Comparison of ENCODE assay signal across 8 mouse cellular contexts in the genomic region with DNA sequence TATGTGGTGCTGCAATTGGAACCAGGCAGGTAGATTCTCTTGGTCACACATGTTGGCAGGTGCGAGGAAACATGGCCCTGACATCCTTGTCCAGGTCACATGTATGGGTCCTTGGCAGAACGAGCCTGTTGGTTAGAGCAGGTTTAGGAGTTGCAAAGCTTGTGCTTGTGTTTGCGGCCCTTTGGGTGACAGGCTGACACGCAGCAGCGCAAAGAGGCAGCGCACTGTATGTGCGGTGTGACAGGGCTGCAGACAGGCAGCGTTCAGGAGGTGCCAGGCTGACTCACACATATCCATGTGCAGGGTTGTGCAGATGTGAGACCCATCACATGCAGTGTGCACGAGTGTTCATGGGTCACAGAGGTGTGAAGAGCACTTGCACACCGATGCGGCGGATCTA. TPM values are rescaled to one million over a fixed set of nuclear protein-coding genes. Genes with fewer than 3 reads are reported as not detected.
A peak's percentile ranks its signal among the peaks of the same experiment; 100 is the strongest.
DNase-seq lines count a peak whose midpoint lies in the region; ATAC-seq and TF ChIP-seq lines count a peak whose summit lies in the region.

No protein-coding gene starts in this region.

- peak overlapping the region; percentile 82; the same call in 1 of the 2 replicates for H3K9ac ChIP-seq in heart, embryonic 13.5 days
- H3K9ac ChIP-seq in ES-E14 (ENCODE audit: insufficient read depth, low read depth, low read length, poor library complexity, severe bottlenecking): no peak overlapping the region
- H3K9ac ChIP-seq in embryonic facial prominence, embryonic 15.5 days: peak overlapping the region; percentile 44; the same call in 1 of the 2 replicates
- peak overlapping the region; percentile 58; the same call in 1 of the 2 replicates for H3K9ac ChIP-seq in limb, embryonic 14.5 days (ENCODE audit: low read depth, low read length, severe bottlenecking)
- H3K9ac ChIP-seq in stomach, postnatal 0 days (ENCODE audit: low read length): 0 out of 2 replicates have a peak overlapping the region, but pooled peaks have one; percentile 64

- DNase-seq in heart, postnatal 10 days: no peak
- DNase-seq in ES-E14 (ENCODE audit: low read depth, low spot score) (no peak), MN1 (ENCODE audit: low spot score) (no peak)
- no peak for DNase-seq in limb, embryonic 14.5 days (ENCODE audit: low spot score)
- no peak for DNase-seq in stomach, postnatal 0 days (ENCODE audit: low spot score)
- no peak for DNase-seq in embryo, embryonic 10 days (ENCODE audit: low spot score)

- no peak for TF ChIP-seq EP300 in stomach, postnatal 0 days (optimal IDR thresholded peaks at IDR 0.05)

- H3K4me3 ChIP-seq in heart, embryonic 13.5 days: peak overlapping the region; percentile 66
- peak overlapping the region; percentile 71 to 73 for H3K4me3 ChIP-seq in ES-E14 (ENCODE audit: insufficient read depth in 1 of 2, low read depth in 1 of 2, low read length in 2 of 2, poor library complexity in 1 of 2, severe bottlenecking in 1 of 2)
- peak overlapping the region; percentile 57 for H3K4me3 ChIP-seq in embryonic facial prominence, embryonic 15.5 days (replicated peaks)
- peak overlapping the region; percentile 55 for H3K4me3 ChIP-seq in limb, embryonic 14.5 days (replicated peaks; ENCODE audit: low read length)
- peak overlapping the region; percentile 55 for H3K4me3 ChIP-seq in stomach, postnatal 0 days (ENCODE audit: low read depth, low read length)

- H3K4me2 ChIP-seq in heart, embryonic 13.5 days: peak overlapping the region; percentile 94
- peak overlapping the region; percentile 96 for H3K4me2 ChIP-seq in embryonic facial prominence, embryonic 15.5 days (replicated peaks)
- H3K4me2 ChIP-seq in limb, embryonic 14.5 days (replicated peaks; ENCODE audit: low read depth, low read length, severe bottlenecking): peak overlapping the region; percentile 92
- H3K4me2 ChIP-seq in stomach, postnatal 0 days (replicated peaks; ENCODE audit: low read depth): peak overlapping the region; percentile 89

- H3K36me3 ChIP-seq in heart, embryonic 13.5 days: no peaks in the 10 kb centered on the region
- H3K36me3 ChIP-seq in ES-E14 (ENCODE audit: control insufficient read depth, insufficient read depth, low read length, poor library complexity, severe bottlenecking): no peaks in the 10 kb centered on the region
- no peaks in the 10 kb centered on the region for H3K36me3 ChIP-seq in embryonic facial prominence, embryonic 15.5 days
- no peaks in the 10 kb centered on the region for H3K36me3 ChIP-seq in limb, embryonic 14.5 days (ENCODE audit: control insufficient read depth, insufficient read depth, low read length)
- no peaks in the 10 kb centered on the region for H3K36me3 ChIP-seq in stomach, postnatal 0 days (ENCODE audit: control insufficient read depth, insufficient read depth, low read length)

- peaks cover 13% of the 10 kb centered on the region; the same call in 1 of the 2 replicates for H3K4me1 ChIP-seq in heart, embryonic 13.5 days
- H3K4me1 ChIP-seq in ES-E14 (ENCODE audit: control insufficient read depth in 2 of 2, insufficient read depth in 2 of 2, low read length in 2 of 2, poor library complexity in 1 of 2): peaks cover 0 to 4% of the 10 kb centered on the region in 2 experiments; a peak in 1 of 4 replicates
- H3K4me1 ChIP-seq in embryonic facial prominence, embryonic 15.5 days: peaks cover 19% of the 10 kb centered on the region; the same call in 1 of the 2 replicates
- peaks cover 5% of the 10 kb centered on the region; the same call in 1 of the 2 replicates for H3K4me1 ChIP-seq in limb, embryonic 14.5 days (ENCODE audit: control insufficient read depth, insufficient read depth, low read length)
- H3K4me1 ChIP-seq in stomach, postnatal 0 days (replicated peaks; ENCODE audit: control insufficient read depth, insufficient read depth): no peaks in the 10 kb centered on the region

- TF ChIP-seq CTCF in stomach, postnatal 0 days (IDR thresholded peaks at IDR 0.05; ENCODE audit: low read depth): no peak

- no peaks in the 10 kb centered on the region for H3K9me3 ChIP-seq in heart, embryonic 13.5 days
- H3K9me3 ChIP-seq in ES-E14 (ENCODE audit: control insufficient read depth, insufficient read depth, low read depth, low read length): no peaks in the 10 kb centered on the region
- no peaks in the 10 kb centered on the region for H3K9me3 ChIP-seq in embryonic facial prominence, embryonic 15.5 days (replicated peaks)
- no peaks in the 10 kb centered on the region for H3K9me3 ChIP-seq in limb, embryonic 14.5 days (ENCODE audit: control insufficient read depth, low read length)
- no peaks in the 10 kb centered on the region for H3K9me3 ChIP-seq in stomach, postnatal 0 days (ENCODE audit: control insufficient read depth, low read length)

- TF ChIP-seq POLR2A in limb, embryonic 14.5 days (IDR thresholded peaks at IDR 0.05; ENCODE audit: borderline replicate concordance, extremely low read depth, insufficient read depth, insufficient read length): no peak

- peaks cover 44% of the 10 kb centered on the region for H3K27me3 ChIP-seq in heart, embryonic 13.5 days (replicated peaks)
- peaks cover 22% of the 10 kb centered on the region for H3K27me3 ChIP-seq in embryonic facial prominence, embryonic 15.5 days
- peaks cover 16% of the 10 kb centered on the region for H3K27me3 ChIP-seq in limb, embryonic 14.5 days (ENCODE audit: control insufficient read depth, insufficient read depth, low read length)
- H3K27me3 ChIP-seq in stomach, postnatal 0 days (ENCODE audit: control insufficient read depth, insufficient read depth, low read length): no peaks in the 10 kb centered on the region

- H3K27ac ChIP-seq in heart, embryonic 13.5 days (replicated peaks): no peak overlapping the region
- no peak overlapping the region for H3K27ac ChIP-seq in ES-E14 (ENCODE audit: insufficient read depth, low read depth, low read length, poor library complexity, severe bottlenecking)
- H3K27ac ChIP-seq in embryonic facial prominence, embryonic 15.5 days (replicated peaks): no peak overlapping the region
- no peak overlapping the region for H3K27ac ChIP-seq in limb, embryonic 14.5 days (replicated peaks; ENCODE audit: low read depth, low read length)
- H3K27ac ChIP-seq in stomach, postnatal 0 days (replicated peaks): no peak overlapping the region

- WGBS in heart, embryonic 13.5 days: 43% methylated on average over 12 of the region's 12 CpGs
- WGBS in embryonic facial prominence, embryonic 15.5 days: 51% methylated on average over 12 of the region's 12 CpGs
- WGBS in limb, embryonic 14.5 days: 46% methylated on average over 12 of the region's 12 CpGs
- 51% methylated on average over 12 of the region's 12 CpGs for WGBS in stomach, postnatal 0 days

- intact Hi-C loops in heart, postnatal 10 days (cut with DNase I): no loop called here

- no peak for ATAC-seq in heart, embryonic 13.5 days (ENCODE audit: extremely low read depth, insufficient number of reproducible peaks, low FRiP score, low TSS enrichment)
- ATAC-seq in embryonic facial prominence, embryonic 15.5 days (ENCODE audit: insufficient number of reproducible peaks, low FRiP score, low TSS enrichment, low read depth): no peak
- no peak for ATAC-seq in limb, embryonic 14.5 days (ENCODE audit: low FRiP score, low read depth)
- ATAC-seq in stomach, postnatal 0 days (ENCODE audit: low FRiP score, low TSS enrichment): no peak

- in situ Hi-C loops in ES-E14 (cut with MboI; ENCODE audit: low sequenced_read_pairs in 2 of 2, unreplicated experiment in 2 of 2): no loop called here

TF ChIP-seq in ES-E14, 5 proteins besides CTCF, POLR2A, EP300 and RAD21 (continues in another document):
- no peak for TF ChIP-seq CHD2 (IDR thresholded peaks at IDR 0.05; ENCODE audit: low read depth, low read length)
- no peak for TF ChIP-seq HCFC1 (IDR thresholded peaks at IDR 0.05; ENCODE audit: borderline replicate concordance, insufficient read depth, low read length)
- no peak for TF ChIP-seq ZNF384 (IDR thresholded peaks at IDR 0.05; ENCODE audit: low read depth, low read length)
- no peak for TF ChIP-seq MAFK (IDR thresholded peaks at IDR 0.05; ENCODE audit: insufficient read depth, low read depth, low read length)

RNA-seq across cellular contexts. Expression of gene Pde1b, which starts 0.8 kb away (rescaled TPM):
- 2.7 and 4.2 TPM in 2 replicates for polyA plus RNA-seq in heart, embryonic 13.5 days (2015; fragmentation: Nextera tagmentation; extraction: Ambion mirVana)
- 1 to 10 TPM; 2.7 to 2.8 TPM for total RNA-seq in heart, postnatal 10 days (2021)
- total RNA-seq in ES-E14 (2012; rRNA removed): 12.0 and 19.7 TPM in 2 replicates
- 7.1 TPM in 2 replicates for polyA plus RNA-seq in embryonic facial prominence, embryonic 15.5 days (2015; fragmentation: Nextera tagmentation; extraction: Ambion mirVana)
- polyA plus RNA-seq in limb, embryonic 14.5 days (2012; rRNA removed): 6.9 and 7.1 TPM in 2 replicates
- 4.4 TPM in 2 replicates for polyA plus RNA-seq in limb, embryonic 14.5 days (2014; fragmentation: Nextera tagmentation; extraction: Ambion mirVana)
- 5.0 and 5.8 TPM in 2 replicates for polyA plus RNA-seq in stomach, postnatal 0 days (2015; fragmentation: Nextera tagmentation; extraction: Ambion mirVana)

RNA-seq across cellular contexts. Expression of gene Ppp1r1a, which starts 34.1 kb away (rescaled TPM):
- polyA plus RNA-seq in heart, embryonic 13.5 days (2015; fragmentation: Nextera tagmentation; extraction: Ambion mirVana): 77.8 and 86.8 TPM in 2 replicates
- 10 to 100 TPM; 14.8 to 18.0 TPM for total RNA-seq in heart, postnatal 10 days (2021)
- 11.2 and 14.1 TPM in 2 replicates for total RNA-seq in ES-E14 (2012; rRNA removed)
- 13.8 and 15.9 TPM in 2 replicates for polyA plus RNA-seq in embryonic facial prominence, embryonic 15.5 days (2015; fragmentation: Nextera tagmentation; extraction: Ambion mirVana)
- 6.3 and 6.7 TPM in 2 replicates for polyA plus RNA-seq in limb, embryonic 14.5 days (2012; rRNA removed)
- polyA plus RNA-seq in limb, embryonic 14.5 days (2014; fragmentation: Nextera tagmentation; extraction: Ambion mirVana): 9.6 and 11.2 TPM in 2 replicates
- 7.1 and 7.7 TPM in 2 replicates for polyA plus RNA-seq in stomach, postnatal 0 days (2015; fragmentation: Nextera tagmentation; extraction: Ambion mirVana)

RNA-seq across cellular contexts. Expression of gene Nckap1l, which starts 50.1 kb away (rescaled TPM):
- polyA plus RNA-seq in heart, embryonic 13.5 days (2015; fragmentation: Nextera tagmentation; extraction: Ambion mirVana): 1.9 and 2.0 TPM in 2 replicates
- 1 to 10 TPM; 3.7 to 4.2 TPM for total RNA-seq in heart, postnatal 10 days (2021)
- 6.6 and 11.0 TPM in 2 replicates for total RNA-seq in ES-E14 (2012; rRNA removed)
- polyA plus RNA-seq in embryonic facial prominence, embryonic 15.5 days (2015; fragmentation: Nextera tagmentation; extraction: Ambion mirVana): 3.9 and 4.9 TPM in 2 replicates
- 4.5 TPM in 2 replicates for polyA plus RNA-seq in limb, embryonic 14.5 days (2012; rRNA removed)
- polyA plus RNA-seq in limb, embryonic 14.5 days (2014; fragmentation: Nextera tagmentation; extraction: Ambion mirVana): 3.9 TPM in 2 replicates
- polyA plus RNA-seq in stomach, postnatal 0 days (2015; fragmentation: Nextera tagmentation; extraction: Ambion mirVana): 1.5 and 1.6 TPM in 2 replicates

RNA-seq across cellular contexts. Expression of gene Gtsf2, which starts 55.4 kb away (rescaled TPM):
- not detected in 2 replicates for polyA plus RNA-seq in heart, embryonic 13.5 days (2015; fragmentation: Nextera tagmentation; extraction: Ambion mirVana)
- not detected for total RNA-seq in heart, postnatal 10 days (2021)
- not detected in 2 replicates for total RNA-seq in ES-E14 (2012; rRNA removed)
- not detected in 2 replicates for polyA plus RNA-seq in embryonic facial prominence, embryonic 15.5 days (2015; fragmentation: Nextera tagmentation; extraction: Ambion mirVana)
- not detected in 2 replicates for polyA plus RNA-seq in limb, embryonic 14.5 days (2012; rRNA removed)
- polyA plus RNA-seq in limb, embryonic 14.5 days (2014; fragmentation: Nextera tagmentation; extraction: Ambion mirVana): not detected in 2 replicates
- polyA plus RNA-seq in stomach, postnatal 0 days (2015; fragmentation: Nextera tagmentation; extraction: Ambion mirVana): not detected in 2 replicates
